Mouse (Mus musculus) MEL (cell line): ENCODE measurements at regions not wholly inside any gene's neighbourhood (a gene's known extent, or its start where the extent isn't known, plus 50 kb on each side); places are given as distances from the start of the nearest gene placed in this dataset.

Experiments
- DNase-seq: peaks from one replicate; pipeline ENCODE4 v3.0.0; 2011; ENCODE audit warnings: low read depth, low spot score
- H3K27ac ChIP-seq: 2 replicates; pipeline ENCODE4 v1.5.1; 2012; ENCODE audit warnings: low read depth, mild to moderate bottlenecking, control low read depth, low read length, moderate library complexity; ENCODE audit not compliant: control insufficient read depth
- H3K27me3 ChIP-seq, 2 experiments: fragments of 150-350 bp in 1 of 2; sonication (generic) in 1 of 2; 2 replicates each; pipeline ENCODE4 v1.6.1; 2012; ENCODE audit warnings: low read length in 2 of 2, mild to moderate bottlenecking in 2 of 2, improper control_type of control experiment in 1 of 2, moderate library complexity in 1 of 2; ENCODE audit not compliant: insufficient read depth in 2 of 2, control insufficient read depth in 1 of 2
- H3K36me3 ChIP-seq, 2 experiments: 2 replicates each; pipeline ENCODE4 v1.6.1; 2012 to 2014; ENCODE audit warnings: low read length in 2 of 2, improper control_type of control experiment in 1 of 2, inconsistent platforms in 1 of 2, mild to moderate bottlenecking in 1 of 2; ENCODE audit not compliant: insufficient read depth in 2 of 2, control insufficient read depth in 1 of 2
- H3K4me1 ChIP-seq, 2 experiments: fragments of 150-350 bp in 1 of 2; sonication (generic) in 1 of 2; 2 replicates each; pipeline ENCODE4 v1.6.1; 2012; ENCODE audit warnings: low read length in 2 of 2, improper control_type of control experiment in 1 of 2, mild to moderate bottlenecking in 1 of 2; ENCODE audit not compliant: insufficient read depth in 2 of 2, control insufficient read depth in 1 of 2
- H3K4me3 ChIP-seq, 2 experiments: fragments of 150-350 bp in 1 of 2; sonication (generic) in 1 of 2; 2 replicates each; pipeline ENCODE4 v1.5.1; 2012; ENCODE audit warnings: low read depth in 2 of 2, low read length in 2 of 2, mild to moderate bottlenecking in 2 of 2, moderate library complexity in 2 of 2, control low read depth in 1 of 2, improper control_type of control experiment in 1 of 2; ENCODE audit not compliant: control insufficient read depth in 1 of 2, insufficient read depth in 1 of 2
- H3K79me2 ChIP-seq: 2 replicates; pipeline ENCODE4 v1.6.1; 2012; ENCODE audit warnings: mild to moderate bottlenecking, low read length, moderate library complexity; ENCODE audit not compliant: control insufficient read depth, poor library complexity, insufficient read depth
- H3K9ac ChIP-seq: 2 replicates; pipeline ENCODE4 v1.6.1; 2012; ENCODE audit warnings: low read depth, mild to moderate bottlenecking, control low read depth, low read length, moderate library complexity; ENCODE audit not compliant: control insufficient read depth, poor library complexity, severe bottlenecking
- H3K9me3 ChIP-seq: fragments of 150-350 bp; sonication (generic); replicated peaks from 2 replicates; pipeline ENCODE4 v1.6.1; 2012; ENCODE audit warnings: mild to moderate bottlenecking, low read length, improper control_type of control experiment, moderate library complexity; ENCODE audit not compliant: insufficient read depth
- BHLHE40 ChIP-seq: IDR thresholded peaks from 2 replicates; pipeline ENCODE4 v1.6.1; 2012; ENCODE audit warnings: low read depth, mild to moderate bottlenecking, inconsistent platforms, low read length, improper control_type of control experiment, borderline replicate concordance
- CTCF ChIP-seq, 3 experiments: IDR thresholded peaks in 2 of 3; conservative IDR thresholded peaks in 1 of 3; 2 replicates each; pipeline ENCODE4 v1.5.1; 2011 to 2012; ENCODE audit warnings: low read length in 3 of 3, low read depth in 2 of 3, mild to moderate bottlenecking in 2 of 3, improper control_type of control experiment in 1 of 3, inconsistent platforms in 1 of 3, mixed read lengths in 1 of 3, moderate library complexity in 1 of 3; ENCODE audit not compliant: control insufficient read depth in 1 of 3, insufficient read depth in 1 of 3, poor library complexity in 1 of 3, severe bottlenecking in 1 of 3
- E2F4 ChIP-seq: IDR thresholded peaks from 2 replicates; pipeline ENCODE4 v1.6.1; 2011; ENCODE audit warnings: low read depth, low read length, improper control_type of control experiment, borderline replicate concordance
- EP300 ChIP-seq, 2 experiments: IDR thresholded peaks; 2 replicates each; pipeline ENCODE4 v1.6.1; 2011; ENCODE audit warnings: improper control_type of control experiment in 2 of 2, low read length in 2 of 2, low read depth in 1 of 2, mild to moderate bottlenecking in 1 of 2
- ETS1 ChIP-seq: IDR thresholded peaks from 2 replicates; pipeline ENCODE4 v1.6.1; 2012; ENCODE audit warnings: low read depth, mild to moderate bottlenecking, inconsistent platforms, low read length, improper control_type of control experiment, moderate library complexity
- GATA1 ChIP-seq: IDR thresholded peaks from 2 replicates; pipeline ENCODE4 v1.6.1; 2011; ENCODE audit warnings: low read depth, low read length, improper control_type of control experiment
- HCFC1 ChIP-seq: IDR thresholded peaks from 2 replicates; pipeline ENCODE4 v1.6.1; 2012; ENCODE audit warnings: low read depth, mild to moderate bottlenecking, inconsistent platforms, low read length, improper control_type of control experiment, moderate library complexity
- JUND ChIP-seq: IDR thresholded peaks from 2 replicates; pipeline ENCODE4 v1.6.1; 2011; ENCODE audit warnings: low read depth, mild to moderate bottlenecking, improper control_type of control experiment, low read length
- MAX ChIP-seq: IDR thresholded peaks from 2 replicates; pipeline ENCODE4 v1.6.1; 2011; ENCODE audit warnings: low read length, improper control_type of control experiment
- MEF2A ChIP-seq: IDR thresholded peaks from 2 replicates; pipeline ENCODE4 v1.6.1; 2014; ENCODE audit warnings: low read depth, mild to moderate bottlenecking, inconsistent platforms, low read length, improper control_type of control experiment; ENCODE audit not compliant: poor library complexity, insufficient replicate concordance, severe bottlenecking; ENCODE audit errors: extremely low read depth
- MYC ChIP-seq: IDR thresholded peaks from 2 replicates; pipeline ENCODE4 v1.6.1; 2011; ENCODE audit warnings: low read depth, mild to moderate bottlenecking, low read length, improper control_type of control experiment, moderate library complexity
- POLR2AphosphoS2 ChIP-seq: IDR thresholded peaks from 2 replicates; pipeline ENCODE4 v1.6.1; 2011; ENCODE audit warnings: low read length, improper control_type of control experiment
- RCOR1 ChIP-seq: IDR thresholded peaks from 2 replicates; pipeline ENCODE4 v1.6.1; 2012; ENCODE audit warnings: low read depth, mild to moderate bottlenecking, inconsistent platforms, low read length, improper control_type of control experiment
- SIN3A ChIP-seq: IDR thresholded peaks from 2 replicates; pipeline ENCODE4 v1.6.1; 2012; ENCODE audit warnings: low read length, improper control_type of control experiment, inconsistent platforms
- SMC3 ChIP-seq: IDR thresholded peaks from 2 replicates; pipeline ENCODE4 v1.6.1; 2011; ENCODE audit warnings: low read depth, low read length, improper control_type of control experiment
- TAL1 ChIP-seq: IDR thresholded peaks from 2 replicates; pipeline ENCODE4 v1.6.1; 2012; ENCODE audit warnings: mild to moderate bottlenecking, inconsistent platforms, low read length, moderate library complexity, mixed read lengths
- UBTF ChIP-seq: IDR thresholded peaks from 2 replicates; pipeline ENCODE4 v1.6.1; 2012; ENCODE audit warnings: low read depth, mild to moderate bottlenecking, inconsistent platforms, low read length, improper control_type of control experiment, moderate library complexity, borderline replicate concordance; ENCODE audit not compliant: insufficient read depth
- USF1 ChIP-seq: IDR thresholded peaks from 2 replicates; pipeline ENCODE4 v1.6.1; 2014; ENCODE audit warnings: low read depth, mild to moderate bottlenecking, inconsistent platforms, low read length, improper control_type of control experiment, moderate library complexity

- no peak overlapping the region for H3K4me3 ChIP-seq
- no peak for TF ChIP-seq JUND
- TF ChIP-seq USF1: no peak
- TF ChIP-seq ETS1: no peak
- TF ChIP-seq RCOR1: no peak
- no peak for TF ChIP-seq UBTF
- TF ChIP-seq E2F4: no peak
- TF ChIP-seq SIN3A: no peak
- no peak for TF ChIP-seq BHLHE40
- no peak for TF ChIP-seq MEF2A
- TF ChIP-seq MAX: no peak
- no peak for TF ChIP-seq SMC3
- TF ChIP-seq EP300 (IDR thresholded peaks at IDR 0.05; ENCODE audit: low read depth in 1 of 2, low read length in 2 of 2): no peak
- TF ChIP-seq TAL1: no peak
- TF ChIP-seq POLR2AphosphoS2: no peak
- no peak for TF ChIP-seq GATA1
- no peak for TF ChIP-seq HCFC1
- no peaks in the 10 kb centered on the region for H3K27me3 ChIP-seq
- no peak overlapping the region for H3K9ac ChIP-seq
- H3K9me3 ChIP-seq: no peaks in the 10 kb centered on the region
- H3K36me3 ChIP-seq: peaks cover 0 to 5% of the 10 kb centered on the region in 2 experiments; a peak in 2 of 4 replicates
- no peaks in the 10 kb centered on the region for H3K79me2 ChIP-seq
- no peak for DNase-seq
- H3K27ac ChIP-seq: no peak overlapping the region
- peaks cover 2 to 9% of the 10 kb centered on the region in 2 experiments; a peak in 2 of 4 replicates for H3K4me1 ChIP-seq
Measured at GRCm38 (mm10) chr19:21050994-21051721, 97.2 kb upstream of the Tmc1 start.

- Histone ChIP-seq H3K4me1 (peaks cover 2 to 9% of the 10 kb centered on the region in 2 experiments; a peak in 2 of 4 replicates), H3K9me3 (no peaks in the 10 kb centered on the region), H3K4me3 (no peak overlapping the region), H3K27me3 (no peaks in the 10 kb centered on the region), H3K9ac (no peak overlapping the region), H3K79me2 (no peaks in the 10 kb centered on the region), H3K27ac (no peak overlapping the region), H3K36me3 (peaks cover 0 to 5% of the 10 kb centered on the region in 2 experiments; a peak in 2 of 4 replicates)
- no peak for TF ChIP-seq HCFC1
- TF ChIP-seq EP300 (IDR thresholded peaks at IDR 0.05; ENCODE audit: low read depth in 1 of 2, low read length in 2 of 2): peak; percentile 18 to 47; a peak in 3 of 4 replicates
- TF ChIP-seq ETS1: peak; percentile 52
- no peak for TF ChIP-seq MYC
- peak; percentile 39; the same call in 1 of the 2 replicates for TF ChIP-seq GATA1
- no peak for TF ChIP-seq USF1
- peak; percentile 84 for TF ChIP-seq RCOR1
- no peak for TF ChIP-seq CTCF (IDR thresholded peaks at IDR 0.05 in 2 of 3, conservative IDR thresholded peaks at IDR 0.05 in 1 of 3; ENCODE audit: control insufficient read depth in 1 of 3, insufficient read depth in 1 of 3, low read depth in 2 of 3, low read length in 3 of 3, poor library complexity in 1 of 3, severe bottlenecking in 1 of 3)
- peak; percentile 70 for DNase-seq
Measured at GRCm38 (mm10) chr19:21049301-21049700, 95.3 kb upstream of the Tmc1 start.
